Mouse (Mus musculus): Measurements from ENCODE around the gene Atf4. TPM values are rescaled to one million over a fixed set of nuclear protein-coding genes. Genes with fewer than 3 reads are reported as not detected.

The Atf4 gene
- polyA plus RNA-seq, 1 experiment from 2014 or later: 121 TPM

DNA sequence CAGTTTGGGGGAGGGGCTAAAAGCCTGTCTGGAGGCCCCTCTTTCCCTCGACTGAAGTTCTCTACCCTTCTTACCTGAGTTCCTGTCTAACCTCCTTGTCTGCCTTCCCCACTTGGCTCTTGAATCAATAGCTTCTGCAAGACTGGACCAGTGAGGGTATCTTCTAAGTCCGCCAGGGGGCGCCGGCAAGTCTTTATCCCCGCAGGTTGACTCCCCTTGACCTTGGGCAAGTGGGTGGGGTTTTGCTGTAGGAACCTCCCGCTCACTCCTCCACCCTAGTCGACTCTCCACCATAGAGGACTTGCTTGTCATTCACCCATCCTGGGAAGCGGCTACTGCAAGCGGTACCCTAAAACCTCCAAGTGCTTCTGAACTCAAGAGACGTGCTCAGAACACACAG, 34.5 kb downstream of the Atf4 start:
- ATAC-seq (ENCODE audit: low read depth): no peak
- Histone ChIP-seq H3K9ac (ENCODE audit: low read length) (no peak overlapping the region), H3K27me3 (ENCODE audit: control insufficient read depth, insufficient read depth, low read depth, low read length) (peaks cover 54% of the 10 kb centered on the region), H3K27ac (ENCODE audit: low read length) (no peak overlapping the region), H3K36me3 (ENCODE audit: control insufficient read depth, insufficient read depth, low read length) (no peaks in the 10 kb centered on the region), H3K4me3 (ENCODE audit: low read length) (no peak overlapping the region), H3K4me2 (ENCODE audit: low read depth, low read length) (no peak overlapping the region), H3K4me1 (replicated peaks; ENCODE audit: control insufficient read depth, insufficient read depth, low read length) (peaks cover 6% of the 10 kb centered on the region), H3K9me3 (ENCODE audit: control insufficient read depth, low read length) (no peaks in the 10 kb centered on the region)
- 10% methylated on average over 10 of the region's 10 CpGs for WGBS

DNA sequence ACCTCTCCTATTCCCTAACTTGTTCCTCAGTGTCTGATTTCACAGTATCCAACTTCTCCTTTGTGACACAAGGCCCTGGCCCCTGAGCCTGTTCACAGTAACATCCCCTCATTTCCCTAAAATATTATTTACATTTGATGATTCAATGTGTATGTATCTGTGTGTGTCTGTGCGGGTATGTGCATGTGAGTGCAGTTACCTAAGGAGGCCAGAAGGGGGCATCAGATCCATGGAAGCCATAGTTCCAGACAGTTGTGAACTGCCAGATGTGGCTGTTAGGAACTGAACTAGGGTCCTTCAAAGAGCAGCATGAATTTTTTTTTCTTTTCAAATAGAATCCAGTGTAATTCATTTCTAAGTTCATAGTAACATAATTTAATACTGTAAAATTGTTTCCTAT, 42.2 kb downstream of the Atf4 start:
- H3K9me3 ChIP-seq (ENCODE audit: control insufficient read depth, low read length): peaks cover 4% of the 10 kb centered on the region
- no peak overlapping the region for H3K27ac ChIP-seq (ENCODE audit: low read length)
- H3K4me2 ChIP-seq (ENCODE audit: low read depth, low read length): no peak overlapping the region
- 97% methylated on average over 1 of the region's 1 CpGs for WGBS
- no peak overlapping the region for H3K4me3 ChIP-seq (ENCODE audit: low read length)
- H3K36me3 ChIP-seq (ENCODE audit: control insufficient read depth, insufficient read depth, low read length): no peaks in the 10 kb centered on the region
- no peaks in the 10 kb centered on the region for H3K27me3 ChIP-seq (ENCODE audit: control insufficient read depth, insufficient read depth, low read depth, low read length)
- H3K4me1 ChIP-seq (replicated peaks; ENCODE audit: control insufficient read depth, insufficient read depth, low read length): no peaks in the 10 kb centered on the region
- no peak for ATAC-seq (ENCODE audit: low read depth)
- H3K9ac ChIP-seq (ENCODE audit: low read length): no peak overlapping the region

DNA sequence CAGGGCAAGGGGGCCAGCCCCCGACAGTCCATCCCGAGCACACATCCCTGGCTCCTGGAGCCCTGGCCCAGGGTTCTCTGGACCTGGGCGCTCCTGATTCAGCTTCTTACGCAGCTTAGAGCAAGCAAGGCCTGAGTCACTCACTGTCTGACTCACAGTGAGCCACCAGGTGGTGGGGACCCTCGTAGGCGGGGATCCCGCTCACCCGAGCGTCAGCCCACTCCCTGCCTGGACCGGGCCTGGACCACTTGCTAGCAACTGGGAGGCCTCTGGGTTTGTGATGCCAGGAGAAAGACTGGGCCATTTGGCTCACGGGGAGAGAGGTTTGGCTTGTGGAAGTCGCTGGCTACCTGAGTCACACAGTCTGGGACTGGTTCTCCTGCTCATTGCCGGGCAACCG, 48.8 kb downstream of the Atf4 start:
- Histone ChIP-seq H3K9ac (ENCODE audit: low read length) (no peak overlapping the region), H3K36me3 (ENCODE audit: control insufficient read depth, insufficient read depth, low read length) (no peaks in the 10 kb centered on the region), H3K27ac (ENCODE audit: low read length) (no peak overlapping the region), H3K4me2 (ENCODE audit: low read depth, low read length) (no peak overlapping the region), H3K9me3 (ENCODE audit: control insufficient read depth, low read length) (no peaks in the 10 kb centered on the region), H3K4me1 (replicated peaks; ENCODE audit: control insufficient read depth, insufficient read depth, low read length) (no peaks in the 10 kb centered on the region), H3K27me3 (ENCODE audit: control insufficient read depth, insufficient read depth, low read depth, low read length) (no peaks in the 10 kb centered on the region), H3K4me3 (ENCODE audit: low read length) (no peak overlapping the region)
- WGBS: 69% methylated on average over 14 of the region's 14 CpGs
- ATAC-seq (ENCODE audit: low read depth): no peak

DNA sequence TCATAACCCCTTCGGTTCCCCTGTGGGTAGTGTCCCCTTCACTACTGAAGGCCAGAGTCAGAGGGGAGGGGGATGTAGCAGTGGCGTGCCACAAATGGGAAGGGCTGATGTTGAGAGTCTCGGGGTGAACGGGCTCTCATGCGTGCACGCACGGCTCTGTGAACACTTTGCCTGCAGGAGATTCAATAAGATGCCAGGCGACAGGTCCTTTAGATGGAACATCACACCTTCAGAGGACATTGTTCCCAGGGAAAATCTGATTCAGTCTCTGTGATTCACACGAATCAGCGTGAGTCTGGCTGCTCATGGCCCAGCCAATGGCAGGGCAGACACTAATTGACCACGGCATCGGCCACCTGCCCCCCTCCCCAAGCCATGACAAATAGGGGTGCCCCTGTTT, 49.2 kb downstream of the Atf4 start:
- no peak overlapping the region for H3K4me3 ChIP-seq (ENCODE audit: low read length)
- no peaks in the 10 kb centered on the region for H3K4me1 ChIP-seq (replicated peaks; ENCODE audit: control insufficient read depth, insufficient read depth, low read length)
- no peak for ATAC-seq (ENCODE audit: low read depth)
- no peak overlapping the region for H3K4me2 ChIP-seq (ENCODE audit: low read depth, low read length)
- no peak overlapping the region for H3K9ac ChIP-seq (ENCODE audit: low read length)
- H3K9me3 ChIP-seq (ENCODE audit: control insufficient read depth, low read length): no peaks in the 10 kb centered on the region
- WGBS: 75% methylated on average over 12 of the region's 12 CpGs
- no peaks in the 10 kb centered on the region for H3K27me3 ChIP-seq (ENCODE audit: control insufficient read depth, insufficient read depth, low read depth, low read length)
- no peaks in the 10 kb centered on the region for H3K36me3 ChIP-seq (ENCODE audit: control insufficient read depth, insufficient read depth, low read length)
- no peak overlapping the region for H3K27ac ChIP-seq (ENCODE audit: low read length)

DNA sequence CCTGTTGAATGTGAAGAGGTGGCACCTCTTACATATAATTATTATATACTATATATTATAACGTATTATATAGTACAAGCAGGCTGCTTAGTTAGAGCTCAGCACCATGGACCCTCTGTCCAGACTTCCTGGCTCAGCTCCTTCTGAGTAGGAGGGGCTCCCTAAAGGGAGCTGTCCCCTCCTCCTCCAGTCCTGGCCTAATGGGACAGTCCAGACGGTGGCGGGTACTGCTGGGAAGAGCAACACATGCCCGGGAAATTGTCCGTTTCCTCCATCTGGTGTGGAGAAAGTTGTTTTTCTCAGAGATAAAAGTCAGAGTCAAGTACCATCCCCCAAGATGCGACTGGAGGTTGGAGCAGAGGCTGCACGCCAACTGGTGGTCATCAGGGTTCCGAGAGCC, 51.2 kb downstream of the Atf4 start:
- H3K9ac ChIP-seq (ENCODE audit: low read length): no peak overlapping the region
- no peaks in the 10 kb centered on the region for H3K9me3 ChIP-seq (ENCODE audit: control insufficient read depth, low read length)
- H3K4me3 ChIP-seq (ENCODE audit: low read length): no peak overlapping the region
- WGBS: 32% methylated on average over 8 of the region's 8 CpGs
- no peak for ATAC-seq (ENCODE audit: low read depth)
- H3K4me1 ChIP-seq (replicated peaks; ENCODE audit: control insufficient read depth, insufficient read depth, low read length): no peaks in the 10 kb centered on the region
- no peaks in the 10 kb centered on the region for H3K36me3 ChIP-seq (ENCODE audit: control insufficient read depth, insufficient read depth, low read length)
- no peak overlapping the region for H3K27ac ChIP-seq (ENCODE audit: low read length)
- no peak overlapping the region for H3K4me2 ChIP-seq (ENCODE audit: low read depth, low read length)
- no peaks in the 10 kb centered on the region for H3K27me3 ChIP-seq (ENCODE audit: control insufficient read depth, insufficient read depth, low read depth, low read length)

Other genes with a start within 250 kb of the Atf4 start
- gene Pdgfb, start 240.2 kb upstream of the Atf4 start, polyA plus RNA-seq (2015; fragmentation: Nextera tagmentation; extraction: Ambion mirVana): 7.2 and 7.7 TPM in 2 replicates
- gene Syngr1, start 163.8 kb upstream of the Atf4 start, polyA plus RNA-seq (2015; fragmentation: Nextera tagmentation; extraction: Ambion mirVana): 20.7 and 21.9 TPM in 2 replicates
- gene Rpl3, start 163.3 kb upstream of the Atf4 start, polyA plus RNA-seq (2015; fragmentation: Nextera tagmentation; extraction: Ambion mirVana): 994 and 1,049 TPM in 2 replicates
- gene Tab1, start 122.1 kb upstream of the Atf4 start, polyA plus RNA-seq (2015; fragmentation: Nextera tagmentation; extraction: Ambion mirVana): 31.5 and 33.5 TPM in 2 replicates
- gene Mgat3, start 81.5 kb upstream of the Atf4 start, polyA plus RNA-seq (2015; fragmentation: Nextera tagmentation; extraction: Ambion mirVana): 3.9 and 4.3 TPM in 2 replicates
- 26.7 and 28.4 TPM in 2 replicates for gene Mief1, start 21.2 kb upstream of the Atf4 start, polyA plus RNA-seq (2015; fragmentation: Nextera tagmentation; extraction: Ambion mirVana)
- gene AC140267.1, start 19.3 kb upstream of the Atf4 start, polyA plus RNA-seq (2015; fragmentation: Nextera tagmentation; extraction: Ambion mirVana): not detected in 2 replicates
- 40.3 and 44.2 TPM in 2 replicates for gene Rps19bp1, start 9.1 kb downstream of the Atf4 start, polyA plus RNA-seq (2015; fragmentation: Nextera tagmentation; extraction: Ambion mirVana)
- gene Cacna1i, start 32.1 kb downstream of the Atf4 start, polyA plus RNA-seq (2015; fragmentation: Nextera tagmentation; extraction: Ambion mirVana): not detected in 2 replicates